Mouse (Mus musculus): ENCODE results near the gene Ikzf2. TPM values are rescaled to one million over a fixed set of nuclear protein-coding genes. Genes with fewer than 3 reads are reported as not detected.

The Ikzf2 gene
- total RNA-seq (2021): 10 to 100 TPM in 1 of 2 experiments, 1 to 10 TPM in 1; 8.9 to 10.5 TPM
- long read RNA-seq, experiment 1, partial matches to known transcripts: 1 of 4 reads
- long read RNA-seq, experiment 1, other reads (novel, unspliced or antisense): 3 of 4 reads
- long read RNA-seq, experiment 2, partial matches to known transcripts: 1 of 2 reads
- long read RNA-seq, experiment 2, other reads (novel, unspliced or antisense): 0 of 2 reads

GRCm38 (mm10) chr1:69687076-69687991, at the start of gene Ikzf2:
Ikzf2 (minus strand) TSS chr1:69687245.
- peak; percentile 82 to 90 for DNase-seq

- no peak for DNase-seq
These were observed 42.7 kb upstream of the Ikzf2 start for GRCm38 (mm10) chr1:69729729-69730128.

GRCm38 (mm10) chr1:69729031-69729679, 42.1 kb upstream of the Ikzf2 start:
- no peak for DNase-seq

- no peak for DNase-seq
These were observed 40.9 kb upstream of the Ikzf2 start for GRCm38 (mm10) chr1:69727968-69728367.

- DNase-seq: no peak
These were observed 30.1 kb upstream of the Ikzf2 start for GRCm38 (mm10) chr1:69717107-69717506.

- DNase-seq: no peak
These were observed 21.5 kb upstream of the Ikzf2 start for GRCm38 (mm10) chr1:69708571-69708970.

- no peak for DNase-seq
These were observed 16.6 kb upstream of the Ikzf2 start for GRCm38 (mm10) chr1:69703506-69704156.

- no peak for DNase-seq
These were observed 4.9 kb upstream of the Ikzf2 start for GRCm38 (mm10) chr1:69691946-69692345.

- peak; percentile 65 to 81 for DNase-seq
These were observed 1.9 kb upstream of the Ikzf2 start for GRCm38 (mm10) chr1:69688961-69689360.

- DNase-seq: no peak
These were observed 1.1 kb upstream of the Ikzf2 start for GRCm38 (mm10) chr1:69688118-69688517.

GRCm38 (mm10) chr1:69686741-69687075, 337 bp downstream of the Ikzf2 start:
- DNase-seq: no peak

GRCm38 (mm10) chr1:69685890-69686490, 1.1 kb downstream of the Ikzf2 start:
- DNase-seq: peak in 1 of 2 experiments; percentile 13

GRCm38 (mm10) chr1:69685049-69685889, 1.8 kb downstream of the Ikzf2 start:
- no peak for DNase-seq

GRCm38 (mm10) chr1:69684280-69685040, 2.6 kb downstream of the Ikzf2 start:
- no peak for DNase-seq

GRCm38 (mm10) chr1:69683851-69684250, 3.2 kb downstream of the Ikzf2 start:
- no peak for DNase-seq

GRCm38 (mm10) chr1:69683058-69683457, 4.0 kb downstream of the Ikzf2 start:
- no peak for DNase-seq

- DNase-seq: no peak
These were observed 4.8 kb downstream of the Ikzf2 start for GRCm38 (mm10) chr1:69682261-69682660.

GRCm38 (mm10) chr1:69681003-69681402, 6.0 kb downstream of the Ikzf2 start:
- no peak for DNase-seq

- no peak for DNase-seq
These were observed 6.5 kb downstream of the Ikzf2 start for GRCm38 (mm10) chr1:69680501-69680900.

- no peak for DNase-seq
These were observed 17.1 kb downstream of the Ikzf2 start for GRCm38 (mm10) chr1:69669897-69670404.
